Mouse (Mus musculus): ENCODE measurements around the gene Abcc5.

- TF ChIP-seq CTCF (IDR thresholded peaks at IDR 0.05; ENCODE audit: low read depth) (no peak), EP300 (IDR thresholded peaks at IDR 0.05; ENCODE audit: low read depth) (no peak)
Measured at GRCm38 (mm10) chr16:20474211-20474610, 48.0 kb upstream of the Abcc5 start.

Data from heart, postnatal 0 days (tissue).